Mouse (Mus musculus) embryonic fibroblast, embryonic 13.5 days (primary cell): Measurements from ENCODE around the gene Stac3.
A peak's percentile ranks its signal among the peaks of the same experiment; 100 is the strongest.

Experiments
- CTCF ChIP-seq: IDR thresholded peaks from 2 replicates; pipeline ENCODE4 v1.5.1; 2011; ENCODE audit warnings: mild to moderate bottlenecking, control low read depth, low read length, moderate library complexity, borderline replicate concordance; ENCODE audit not compliant: insufficient read depth
- POLR2A ChIP-seq: IDR thresholded peaks from 2 replicates; pipeline ENCODE4 v1.6.1; 2011; ENCODE audit warnings: low read depth, mild to moderate bottlenecking, control low read depth, low read length, moderate library complexity

- 0 out of 2 replicates have a peak, but pooled peaks have one; percentile 9 for TF ChIP-seq POLR2A
- TF ChIP-seq CTCF: no peak
These were observed 19.4 kb downstream of the Stac3 start for GRCm38 (mm10) chr10:127520714-127521357.
